Mouse (Mus musculus): ENCODE data around the gene Polh. TPM values are rescaled to one million over a fixed set of nuclear protein-coding genes. Genes with fewer than 3 reads are reported as not detected.

The Polh gene
- polyA plus RNA-seq, 1 experiment from 2014 or later, result 9.0 TPM

GRCm38 (mm10) chr17:46236067-46236466 lies 33.6 kb upstream of the Polh start:
- Histone ChIP-seq H3K9ac (no peak overlapping the region), H3K4me2 (no peak overlapping the region), H3K4me3 (no peak overlapping the region), H3K36me3 (peaks cover 88% of the 10 kb centered on the region), H3K4me1 (replicated peaks) (no peaks in the 10 kb centered on the region), H3K27me3 (no peaks in the 10 kb centered on the region), H3K9me3 (no peaks in the 10 kb centered on the region), H3K27ac (no peak overlapping the region)
- WGBS, result 89% methylated on average over 1 of the region's 1 CpGs
- no peak for ATAC-seq (ENCODE audit: low FRiP score)

- 90% methylated on average over 7 of the region's 7 CpGs for WGBS
- Histone ChIP-seq H3K4me3 (no peak overlapping the region), H3K27ac (no peak overlapping the region), H3K4me2 (no peak overlapping the region), H3K9ac (no peak overlapping the region), H3K36me3 (peaks cover 92% of the 10 kb centered on the region), H3K4me1 (replicated peaks) (no peaks in the 10 kb centered on the region), H3K9me3 (no peaks in the 10 kb centered on the region), H3K27me3 (no peaks in the 10 kb centered on the region)
- ATAC-seq (ENCODE audit: low FRiP score), result no peak
Measured at GRCm38 (mm10) chr17:46227576-46227975, 25.1 kb upstream of the Polh start.

DNA sequence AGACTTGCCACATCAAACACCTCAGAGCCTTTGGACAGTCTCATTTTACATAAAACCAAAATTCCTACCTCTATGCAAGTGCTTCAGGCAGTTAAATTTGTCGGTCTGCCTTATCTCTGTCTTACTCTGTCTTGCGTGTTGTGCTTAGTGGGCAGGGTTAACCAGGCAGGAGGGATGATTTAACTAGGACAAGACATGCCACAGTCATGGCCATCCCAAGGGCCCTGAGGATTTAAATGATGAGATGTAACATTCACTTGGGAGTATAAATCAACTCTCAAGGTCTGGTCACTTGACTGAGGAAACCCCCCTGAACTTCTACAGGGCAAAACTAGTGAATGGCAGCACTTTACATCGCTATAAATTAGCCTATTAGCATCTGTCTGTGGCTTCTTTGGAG lies 19.2 kb upstream of the Polh start:
- Histone ChIP-seq H3K27ac (no peak overlapping the region), H3K4me2 (no peak overlapping the region), H3K9ac (no peak overlapping the region), H3K4me3 (no peak overlapping the region), H3K4me1 (replicated peaks) (no peaks in the 10 kb centered on the region), H3K9me3 (no peaks in the 10 kb centered on the region), H3K36me3 (peaks cover 99% of the 10 kb centered on the region), H3K27me3 (no peaks in the 10 kb centered on the region)
- no peak for ATAC-seq (ENCODE audit: low FRiP score)
- 96% methylated on average over 3 of the region's 3 CpGs for WGBS

GRCm38 (mm10) chr17:46210550-46210949 lies 8.1 kb upstream of the Polh start:
- no peak overlapping the region for H3K4me3 ChIP-seq
- H3K9me3 ChIP-seq, result no peaks in the 10 kb centered on the region
- no peak for ATAC-seq (ENCODE audit: low FRiP score)
- 97% methylated on average over 3 of the region's 3 CpGs for WGBS
- H3K36me3 ChIP-seq, result peaks cover 95% of the 10 kb centered on the region
- no peak overlapping the region for H3K4me2 ChIP-seq
- H3K27me3 ChIP-seq, result no peaks in the 10 kb centered on the region
- no peaks in the 10 kb centered on the region for H3K4me1 ChIP-seq (replicated peaks)
- no peak overlapping the region for H3K9ac ChIP-seq
- no peak overlapping the region for H3K27ac ChIP-seq

DNA sequence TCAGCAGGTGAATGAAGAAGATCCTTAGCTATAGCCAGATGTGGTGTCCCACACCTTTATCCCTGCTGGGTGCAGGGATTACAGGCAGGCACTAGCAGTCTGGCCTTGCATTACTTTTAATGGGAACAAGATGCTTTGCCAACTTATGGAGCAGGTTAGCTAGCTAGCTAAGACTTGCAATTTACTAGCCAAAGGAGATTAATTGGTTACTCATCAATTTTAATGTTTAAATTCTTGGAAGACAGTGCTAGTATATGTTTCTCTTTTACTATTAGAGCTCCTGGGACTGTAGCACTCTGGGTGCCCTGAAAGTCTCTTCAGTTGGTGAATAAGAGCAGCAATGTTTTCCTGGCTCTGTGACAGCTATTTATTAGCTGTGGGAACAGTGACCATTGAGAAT lies 4.2 kb upstream of the Polh start:
- Histone ChIP-seq H3K4me3 (no peak overlapping the region), H3K36me3 (peaks cover 69% of the 10 kb centered on the region), H3K4me1 (replicated peaks) (peaks cover 22% of the 10 kb centered on the region), H3K4me2 (no peak overlapping the region), H3K9me3 (no peaks in the 10 kb centered on the region), H3K27ac (no peak overlapping the region), H3K27me3 (no peaks in the 10 kb centered on the region), H3K9ac (no peak overlapping the region)
- no peak for ATAC-seq (ENCODE audit: low FRiP score)

GRCm38 (mm10) chr17:46203078-46203477 lies 633 bp upstream of the Polh start:
- peak overlapping the region; percentile 86 for H3K4me2 ChIP-seq
- WGBS, result 0% methylated on average over 20 of the region's 20 CpGs

GRCm38 (mm10) chr17:46201151-46201550 lies 1.3 kb downstream of the Polh start:
- no peak for ATAC-seq (ENCODE audit: low FRiP score)
- Histone ChIP-seq H3K4me3 (peak overlapping the region; percentile 96), H3K9ac (peak overlapping the region; percentile 35; the same call in 1 of the 2 replicates), H3K9me3 (no peaks in the 10 kb centered on the region), H3K27ac (no peak overlapping the region), H3K36me3 (peaks cover 45% of the 10 kb centered on the region), H3K4me2 (peak overlapping the region; percentile 86), H3K4me1 (replicated peaks) (peaks cover 41% of the 10 kb centered on the region), H3K27me3 (no peaks in the 10 kb centered on the region)
- 69% methylated on average over 6 of the region's 6 CpGs for WGBS

More at GRCm38 (mm10) chr17:46203078-46203477, 633 bp upstream of the Polh start:
- Histone ChIP-seq H3K27ac (peak overlapping the region; percentile 85), H3K27me3 (no peaks in the 10 kb centered on the region), H3K4me1 (replicated peaks) (peaks cover 41% of the 10 kb centered on the region), H3K9me3 (no peaks in the 10 kb centered on the region), H3K4me3 (peak overlapping the region; percentile 96), H3K9ac (peak overlapping the region; percentile 82), H3K36me3 (peaks cover 45% of the 10 kb centered on the region)
- no peak; the same call in 1 of the 2 replicates for ATAC-seq (ENCODE audit: low FRiP score)

DNA sequence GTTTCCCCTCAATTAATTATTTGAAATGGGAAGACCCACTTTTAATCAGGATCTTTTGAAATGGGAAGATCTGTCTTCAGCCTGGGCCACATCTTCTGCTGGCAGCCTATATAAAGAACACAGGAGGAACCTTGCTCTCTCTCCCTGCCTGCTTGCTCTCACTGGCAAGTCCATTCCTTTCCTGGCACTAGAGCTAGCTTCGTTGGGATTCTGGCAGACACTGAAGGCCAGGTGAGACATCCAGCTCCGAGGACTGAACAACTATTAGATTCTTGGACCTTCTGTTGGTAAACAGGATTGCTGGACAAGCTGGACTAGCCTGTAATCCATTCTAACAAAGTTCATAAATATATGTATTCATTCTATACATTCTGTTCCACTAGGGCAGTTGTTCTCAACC lies 13.6 kb downstream of the Polh start:
- H3K4me1 ChIP-seq (replicated peaks), result no peaks in the 10 kb centered on the region
- 98% methylated on average over 2 of the region's 2 CpGs for WGBS
- H3K9me3 ChIP-seq, result no peaks in the 10 kb centered on the region
- H3K36me3 ChIP-seq, result peaks cover 85% of the 10 kb centered on the region
- ATAC-seq (ENCODE audit: low FRiP score), result no peak
- no peak overlapping the region for H3K4me3 ChIP-seq
- H3K4me2 ChIP-seq, result no peak overlapping the region
- no peaks in the 10 kb centered on the region for H3K27me3 ChIP-seq
- H3K9ac ChIP-seq, result no peak overlapping the region
- no peak overlapping the region for H3K27ac ChIP-seq

DNA sequence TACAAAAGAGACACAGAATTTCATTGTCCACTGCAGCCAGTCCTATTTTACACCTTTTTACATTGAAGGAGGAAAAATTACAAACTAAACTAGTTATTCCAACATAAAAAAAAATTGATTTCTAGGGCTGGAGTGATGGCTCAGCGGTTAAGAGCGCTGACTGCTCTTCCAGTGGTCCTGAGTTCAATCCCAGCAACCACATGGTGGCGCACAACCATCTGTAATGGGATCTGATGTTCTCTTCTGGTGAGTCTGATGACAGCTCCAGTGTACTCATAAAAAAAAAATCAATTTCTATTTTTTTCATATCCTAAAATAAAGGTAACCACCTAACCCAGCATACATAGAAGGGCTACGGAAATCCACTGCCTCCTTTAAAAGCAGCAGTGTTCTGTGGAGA lies 20.2 kb downstream of the Polh start:
- no peak for ATAC-seq (ENCODE audit: low FRiP score)
- H3K9ac ChIP-seq, result no peak overlapping the region
- no peaks in the 10 kb centered on the region for H3K9me3 ChIP-seq
- no peak overlapping the region for H3K4me3 ChIP-seq
- H3K4me1 ChIP-seq (replicated peaks), result no peaks in the 10 kb centered on the region
- no peaks in the 10 kb centered on the region for H3K27me3 ChIP-seq
- no peak overlapping the region for H3K27ac ChIP-seq
- no peak overlapping the region for H3K4me2 ChIP-seq
- H3K36me3 ChIP-seq, result peaks cover 95% of the 10 kb centered on the region
- 87% methylated on average over 4 of the region's 4 CpGs for WGBS

- Histone ChIP-seq H3K9ac (no peak overlapping the region), H3K27ac (no peak overlapping the region), H3K27me3 (no peaks in the 10 kb centered on the region), H3K4me2 (no peak overlapping the region), H3K4me3 (no peak overlapping the region), H3K9me3 (no peaks in the 10 kb centered on the region), H3K36me3 (peaks cover 80% of the 10 kb centered on the region), H3K4me1 (replicated peaks) (no peaks in the 10 kb centered on the region)
- 77% methylated on average over 3 of the region's 3 CpGs for WGBS
- no peak for ATAC-seq (ENCODE audit: low FRiP score)
Measured at GRCm38 (mm10) chr17:46170538-46170937, 31.9 kb downstream of the Polh start.

- Histone ChIP-seq H3K27me3 (no peaks in the 10 kb centered on the region), H3K9me3 (no peaks in the 10 kb centered on the region), H3K4me1 (replicated peaks) (no peaks in the 10 kb centered on the region), H3K4me2 (no peak overlapping the region), H3K4me3 (no peak overlapping the region), H3K36me3 (peaks cover 94% of the 10 kb centered on the region), H3K9ac (0 out of 2 replicates have a peak overlapping the region, but pooled peaks have one; percentile 9), H3K27ac (no peak overlapping the region)
- WGBS, result 95% methylated on average over 5 of the region's 5 CpGs
- no peak for ATAC-seq (ENCODE audit: low FRiP score)
Measured at GRCm38 (mm10) chr17:46168768-46169167, 33.7 kb downstream of the Polh start.

- 58% methylated on average over 5 of the region's 5 CpGs for whole genome bisulfite sequencing
- Histone ChIP-seq H3K27ac (no peak overlapping the region), H3K9me3 (no peaks in the 10 kb centered on the region), H3K4me3 (no peak overlapping the region), H3K9ac (no peak overlapping the region), H3K27me3 (no peaks in the 10 kb centered on the region), H3K4me2 (no peak overlapping the region), H3K4me1 (replicated peaks) (peaks cover 1% of the 10 kb centered on the region; the same call in 1 of the 2 replicates), H3K36me3 (peaks cover 97% of the 10 kb centered on the region)
- ATAC-seq (ENCODE audit: low FRiP score), result no peak; the same call in 1 of the 2 replicates
Measured at GRCm38 (mm10) chr17:46168318-46168717, 34.1 kb downstream of the Polh start.

DNA sequence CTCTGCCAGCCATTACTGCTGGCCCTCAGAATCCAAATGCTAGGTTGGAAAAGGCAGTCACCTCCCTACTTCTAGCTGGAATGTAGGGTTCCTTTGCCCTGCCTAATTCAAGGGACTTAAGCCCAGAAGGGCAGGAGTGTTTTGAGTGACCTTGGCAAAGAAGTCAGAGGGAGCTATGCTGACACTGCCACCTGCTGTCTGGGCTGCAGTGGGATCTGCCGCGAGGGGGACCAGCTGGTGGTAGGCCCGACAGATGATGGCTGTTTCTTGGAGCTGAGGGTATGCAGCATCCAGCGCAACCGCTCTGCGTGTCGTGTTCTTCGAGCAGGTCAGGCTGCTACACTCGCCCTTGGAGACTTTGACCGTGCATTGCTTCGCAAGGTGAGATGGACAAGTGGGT lies 35.4 kb downstream of the Polh start:
- Histone ChIP-seq H3K9ac (no peak overlapping the region), H3K36me3 (peaks cover 85% of the 10 kb centered on the region), H3K4me2 (no peak overlapping the region), H3K27me3 (no peaks in the 10 kb centered on the region), H3K27ac (no peak overlapping the region), H3K4me3 (no peak overlapping the region), H3K9me3 (no peaks in the 10 kb centered on the region), H3K4me1 (replicated peaks) (peaks cover 14% of the 10 kb centered on the region)
- 86% methylated on average over 11 of the region's 11 CpGs for WGBS
- ATAC-seq (ENCODE audit: low FRiP score), result no peak
